Mouse (Mus musculus) forebrain, embryonic 10.5 days (tissue): ENCODE measurements around the gene Trir. TPM values are rescaled to one million over a fixed set of nuclear protein-coding genes. Genes with fewer than 3 reads are reported as not detected.
A peak's percentile ranks its signal among the peaks of the same experiment; 100 is the strongest.

Experiments
- DNase-seq: peaks from one replicate; pipeline ENCODE4 v3.0.0-alpha.2; 2017; ENCODE audit warnings: low spot score; ENCODE audit errors: extremely low spot score
- H3K27ac ChIP-seq: fragments of 300-500 bp; sonication (generic); 2 replicates; pipeline ENCODE4 v1.5.1; 2016; ENCODE audit warnings: mild to moderate bottlenecking
- H3K27me3 ChIP-seq: fragments of 300-500 bp; sonication (generic); 2 replicates; pipeline ENCODE4 v1.6.1; 2016; ENCODE audit warnings: mild to moderate bottlenecking; ENCODE audit not compliant: poor library complexity, severe bottlenecking
- H3K36me3 ChIP-seq: fragments of 300-500 bp; sonication (generic); replicated peaks from 2 replicates; pipeline ENCODE4 v1.6.1; 2016; ENCODE audit warnings: mild to moderate bottlenecking, moderate library complexity
- H3K4me1 ChIP-seq: fragments of 300-500 bp; sonication (generic); 2 replicates; pipeline ENCODE4 v1.6.1; 2016
- H3K4me3 ChIP-seq: fragments of 300-500 bp; sonication (generic); 2 replicates; pipeline ENCODE4 v1.5.1; 2016; ENCODE audit warnings: mild to moderate bottlenecking, moderate library complexity
- H3K9me3 ChIP-seq: fragments of 300-500 bp; sonication (generic); 2 replicates; pipeline ENCODE4 v1.6.1; 2016; ENCODE audit warnings: mild to moderate bottlenecking, moderate library complexity
- WGBS: fragments of 180-500 bp; shearing (Covaris S2); methylation state at CpG from one replicate; pipeline ENCODE4 v1.1.7; 2016; 5-methylcytosine and 5-hydroxymethylcytosine counted together
- polyA plus RNA-seq: library from polyadenylated mRNA; unstranded; fragments of >200 nt; fragmentation: Nextera tagmentation; extraction: Ambion mirVana; gene quantifications from 2 replicates; pipeline ENCODE4 v1.2.1, GENCODE M21; 2016

The Trir gene
- polyA plus RNA-seq, 1 experiment from 2014 or later, result 123 TPM

DNA sequence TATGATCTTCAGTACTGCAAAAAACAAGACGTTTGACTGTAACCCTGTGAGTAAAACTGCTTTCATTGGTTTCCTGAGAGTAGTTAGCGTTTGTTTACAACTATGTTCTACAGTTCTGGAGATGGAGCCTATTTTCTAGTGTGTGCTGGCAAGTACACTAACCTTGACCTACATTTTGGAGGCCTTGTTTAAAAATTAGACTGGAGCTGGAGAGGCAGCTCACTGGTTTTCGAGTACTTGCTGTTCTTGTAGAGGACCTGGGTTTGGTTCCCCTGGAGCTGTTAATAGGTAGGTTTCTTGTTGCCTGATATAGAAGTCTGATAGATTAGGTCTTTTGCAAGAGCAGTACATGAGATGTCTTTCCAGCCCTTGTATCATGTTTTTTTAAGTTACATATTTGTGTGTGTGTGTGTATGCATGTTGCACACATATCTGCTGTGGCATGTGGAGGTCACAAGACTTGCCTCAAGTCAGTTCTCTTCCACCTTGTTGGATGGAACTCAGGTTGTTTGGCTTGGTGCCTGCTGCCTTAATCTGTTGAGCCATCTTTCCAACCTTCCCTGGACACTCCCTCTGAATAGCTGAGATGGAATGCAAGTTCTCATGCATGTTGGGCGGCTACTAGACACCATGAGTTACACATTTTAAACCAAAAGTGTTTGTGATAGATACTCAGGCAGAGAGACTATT is 6.1 kb downstream of the Trir start:
- H3K4me1 ChIP-seq, result peaks cover 38% of the 10 kb centered on the region
- 89% methylated on average over 4 of the region's 4 CpGs for WGBS
- H3K9me3 ChIP-seq, result no peaks in the 10 kb centered on the region
- no peak overlapping the region for H3K4me3 ChIP-seq
- H3K27me3 ChIP-seq, result no peaks in the 10 kb centered on the region
- DNase-seq, result no peak
- H3K36me3 ChIP-seq, result peaks cover 60% of the 10 kb centered on the region
- no peak overlapping the region for H3K27ac ChIP-seq

- Histone ChIP-seq H3K4me1 (peaks cover 38% of the 10 kb centered on the region), H3K9me3 (no peaks in the 10 kb centered on the region), H3K27me3 (no peaks in the 10 kb centered on the region), H3K4me3 (peak overlapping the region; percentile 87; the same call in 1 of the 2 replicates), H3K36me3 (peaks cover 54% of the 10 kb centered on the region), H3K27ac (no peak overlapping the region)
- WGBS, result 69% methylated on average over 1 of the region's 1 CpGs
- DNase-seq, result no peak
These were observed 7.2 kb downstream of the Trir start for GRCm38 (mm10) chr8:85033867-85034266.

- WGBS, result 4% methylated on average over 13 of the region's 13 CpGs
- H3K4me1 ChIP-seq, result peaks cover 40% of the 10 kb centered on the region
- peak overlapping the region; percentile 87 for H3K4me3 ChIP-seq
- H3K27me3 ChIP-seq, result no peaks in the 10 kb centered on the region
- H3K36me3 ChIP-seq, result peaks cover 54% of the 10 kb centered on the region
- no peaks in the 10 kb centered on the region for H3K9me3 ChIP-seq
- peak; percentile 75 for DNase-seq
- peak overlapping the region; percentile 99 for H3K27ac ChIP-seq
These were observed 8.1 kb downstream of the Trir start for GRCm38 (mm10) chr8:85034764-85035163.

GRCm38 (mm10) chr8:85035165-85035727 is 8.6 kb downstream of the Trir start:
- 9% methylated on average over 12 of the region's 12 CpGs for WGBS
- peak; percentile 28 for DNase-seq
- Histone ChIP-seq H3K27ac (peak overlapping the region; percentile 99), H3K4me1 (peaks cover 43% of the 10 kb centered on the region), H3K27me3 (no peaks in the 10 kb centered on the region), H3K4me3 (peak overlapping the region; percentile 87), H3K36me3 (peaks cover 54% of the 10 kb centered on the region), H3K9me3 (no peaks in the 10 kb centered on the region)

DNA sequence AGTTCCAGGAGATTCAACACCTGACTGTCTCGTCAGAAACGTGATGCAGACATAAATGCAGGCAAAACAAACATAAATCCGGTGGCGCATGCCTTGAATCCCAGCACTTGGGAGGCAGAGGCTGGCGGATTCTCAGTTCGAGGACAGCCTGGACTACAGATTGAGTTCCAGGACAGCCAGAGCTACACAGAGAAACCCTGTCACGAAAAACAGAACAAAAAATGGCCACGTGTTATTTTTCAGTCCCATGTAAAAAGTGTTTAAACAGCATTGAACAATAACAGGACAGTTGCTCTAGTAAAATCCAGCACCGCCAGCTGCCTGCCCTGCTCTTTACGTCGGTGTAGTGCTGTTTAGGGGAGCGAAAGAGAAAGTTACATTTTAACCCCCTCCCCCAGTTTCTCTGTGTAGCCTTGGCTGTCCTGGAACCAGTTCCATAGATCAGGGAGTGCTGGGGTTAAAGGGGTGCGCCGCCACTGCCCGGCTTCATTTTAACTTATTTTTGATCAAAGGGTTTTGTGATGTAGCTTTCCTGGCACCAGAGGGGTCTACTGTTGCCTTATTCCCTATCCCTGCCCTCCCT is 9.2 kb downstream of the Trir start:
- peaks cover 54% of the 10 kb centered on the region for H3K36me3 ChIP-seq
- H3K4me3 ChIP-seq, result peak overlapping the region; percentile 87
- peak overlapping the region; percentile 99 for H3K27ac ChIP-seq
- H3K27me3 ChIP-seq, result no peaks in the 10 kb centered on the region
- no peak for DNase-seq
- 1% methylated on average over 15 of the region's 15 CpGs for WGBS
- H3K4me1 ChIP-seq, result peaks cover 43% of the 10 kb centered on the region
- no peaks in the 10 kb centered on the region for H3K9me3 ChIP-seq

- H3K27ac ChIP-seq, result peak overlapping the region; percentile 99
- DNase-seq, result no peak
- WGBS, result 0% methylated on average over 9 of the region's 9 CpGs
- H3K36me3 ChIP-seq, result peaks cover 55% of the 10 kb centered on the region
- H3K4me3 ChIP-seq, result peak overlapping the region; percentile 87
- no peaks in the 10 kb centered on the region for H3K9me3 ChIP-seq
- no peaks in the 10 kb centered on the region for H3K27me3 ChIP-seq
- H3K4me1 ChIP-seq, result peaks cover 43% of the 10 kb centered on the region
These were observed 9.7 kb downstream of the Trir start for GRCm38 (mm10) chr8:85036381-85036717.

- Histone ChIP-seq H3K27ac (peak within 1 kb of the TSS; percentile 99), H3K4me3 (peak within 1 kb of the TSS; percentile 87), H3K9me3 (no peaks in the 10 kb centered on the region), H3K27me3 (no peaks in the 10 kb centered on the region), H3K36me3 (peaks cover 55% of the 10 kb centered on the region), H3K4me1 (peaks cover 43% of the 10 kb centered on the region)
- peak; percentile 88 for DNase-seq
- WGBS, result under 1% methylated on average over 59 of the region's 59 CpGs
These were observed 10.2 kb downstream of the Trir start, which contains the start of gene Tnpo2 for GRCm38 (mm10) chr8:85036718-85037365. Gene Tnpo2 (plus strand): TSS chr8:85036915.

- Histone ChIP-seq H3K36me3 (peaks cover 55% of the 10 kb centered on the region), H3K9me3 (no peaks in the 10 kb centered on the region), H3K4me1 (peaks cover 43% of the 10 kb centered on the region), H3K4me3 (peak overlapping the region; percentile 87), H3K27ac (peak overlapping the region; percentile 99), H3K27me3 (no peaks in the 10 kb centered on the region)
- WGBS, result under 1% methylated on average over 14 of the region's 14 CpGs
- DNase-seq, result no peak
These were observed 10.7 kb downstream of the Trir start for GRCm38 (mm10) chr8:85037366-85037680.

DNA sequence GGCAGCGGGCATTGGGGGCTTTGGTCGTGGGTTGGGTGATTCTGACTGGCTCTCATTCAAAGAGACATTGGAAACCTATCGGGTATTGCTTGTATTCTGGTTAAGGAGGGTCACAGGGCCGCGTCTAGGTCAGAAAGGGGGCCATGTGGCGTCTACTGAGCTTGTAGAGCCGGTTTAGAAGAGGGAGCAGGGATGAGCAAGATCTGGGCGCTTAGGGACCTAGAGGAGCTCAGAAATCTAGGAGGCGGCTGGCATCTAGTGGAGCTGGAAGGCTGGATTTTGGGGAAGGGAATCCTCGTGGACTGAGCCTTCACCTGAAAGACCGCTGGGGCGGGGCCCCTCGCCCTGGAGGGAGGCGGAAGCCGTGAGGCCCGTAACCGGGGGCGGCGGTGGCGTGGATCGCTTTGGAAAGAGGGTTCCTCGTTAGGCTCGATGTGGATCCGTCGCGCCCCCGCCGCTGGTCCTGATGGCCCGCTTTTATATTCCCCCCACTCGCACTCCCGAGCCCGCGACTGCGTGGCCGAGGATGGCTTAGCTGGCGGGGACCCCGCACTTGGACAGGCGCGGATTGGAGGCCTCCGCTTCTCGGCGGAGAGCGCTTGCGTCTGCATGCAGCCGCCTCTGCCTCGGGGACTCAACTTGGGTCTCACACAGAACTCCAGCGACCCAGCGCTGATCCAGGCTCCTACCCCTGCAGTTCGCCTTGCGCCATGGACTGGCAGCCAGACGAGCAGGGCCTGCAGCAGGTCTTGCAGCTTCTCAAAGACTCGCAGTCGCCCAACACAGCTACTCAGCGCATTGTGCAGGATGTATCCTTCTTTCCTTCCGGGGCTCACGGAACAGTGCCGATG is 11.3 kb downstream of the Trir start:
- H3K4me3 ChIP-seq, result peak overlapping the region; percentile 87
- H3K27ac ChIP-seq, result peak overlapping the region; percentile 99
- no peaks in the 10 kb centered on the region for H3K27me3 ChIP-seq
- peaks cover 43% of the 10 kb centered on the region for H3K4me1 ChIP-seq
- peak; percentile 53 for DNase-seq
- H3K9me3 ChIP-seq, result no peaks in the 10 kb centered on the region
- under 1% methylated on average over 57 of the region's 57 CpGs for WGBS
- H3K36me3 ChIP-seq, result peaks cover 55% of the 10 kb centered on the region

DNA sequence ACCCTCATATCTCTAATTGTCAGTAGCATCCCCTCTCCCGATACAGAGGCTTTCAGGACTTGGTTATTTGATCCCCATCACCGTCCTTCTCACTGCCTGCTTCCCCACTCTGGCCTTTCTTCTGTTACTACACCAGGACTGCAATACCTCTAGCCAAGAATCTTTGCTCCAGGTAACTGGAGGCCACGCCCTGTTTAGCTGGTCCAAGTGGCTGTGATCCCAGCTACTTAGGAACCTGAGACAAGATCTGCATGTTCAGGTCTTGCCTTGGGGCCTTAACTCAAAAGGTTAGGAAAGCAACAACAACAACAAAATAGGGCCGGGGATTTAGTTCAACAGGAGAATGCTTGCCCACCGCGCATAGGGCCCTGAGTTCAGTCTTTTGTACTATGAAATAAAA is 17.0 kb downstream of the Trir start:
- Histone ChIP-seq H3K27me3 (no peaks in the 10 kb centered on the region), H3K4me1 (peaks cover 14% of the 10 kb centered on the region), H3K27ac (no peak overlapping the region), H3K4me3 (no peak overlapping the region), H3K9me3 (no peaks in the 10 kb centered on the region), H3K36me3 (peaks cover 97% of the 10 kb centered on the region)
- no peak for DNase-seq
- 93% methylated on average over 6 of the region's 6 CpGs for WGBS

DNA sequence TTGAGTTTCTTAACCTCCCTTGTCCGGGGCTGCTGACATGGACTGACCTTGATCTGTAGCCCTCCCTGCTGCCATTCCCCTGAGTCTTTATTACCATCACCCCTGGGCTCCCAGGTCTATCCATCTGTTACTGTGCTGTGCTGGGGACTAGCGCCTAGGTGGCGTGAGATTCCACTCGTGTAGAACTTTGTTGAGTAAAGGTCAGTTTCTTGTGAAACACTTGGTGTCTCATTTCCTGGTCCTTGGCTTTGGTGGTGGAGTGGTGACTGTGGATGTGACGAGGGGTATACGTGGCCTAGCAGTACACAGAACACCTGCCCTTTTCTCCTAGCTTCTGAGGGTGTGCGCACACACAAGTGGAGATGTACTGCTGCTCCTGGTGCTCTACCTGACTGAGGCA is 30.7 kb downstream of the Trir start:
- no peaks in the 10 kb centered on the region for H3K27me3 ChIP-seq
- no peaks in the 10 kb centered on the region for H3K9me3 ChIP-seq
- 90% methylated on average over 7 of the region's 7 CpGs for WGBS
- H3K4me1 ChIP-seq, result peaks cover 17% of the 10 kb centered on the region
- no peak overlapping the region for H3K4me3 ChIP-seq
- H3K27ac ChIP-seq, result no peak overlapping the region
- H3K36me3 ChIP-seq, result peaks cover 60% of the 10 kb centered on the region
- no peak for DNase-seq

- no peaks in the 10 kb centered on the region for H3K27me3 ChIP-seq
- H3K9me3 ChIP-seq, result no peaks in the 10 kb centered on the region
- 1% methylated on average over 53 of the region's 53 CpGs for WGBS
- H3K4me3 ChIP-seq, result peak within 1 kb of the TSS; percentile 69
- DNase-seq, result peak; percentile 92
- peaks cover 47% of the 10 kb centered on the region for H3K36me3 ChIP-seq
- H3K27ac ChIP-seq, result peak within 1 kb of the TSS; percentile 76
- peaks cover 17% of the 10 kb centered on the region for H3K4me1 ChIP-seq
These were observed 33.4 kb downstream of the Trir start, which contains the start of gene Fbxw9 for GRCm38 (mm10) chr8:85059879-85060616. Gene Fbxw9 (plus strand): TSS chr8:85060055.
